Mouse (Mus musculus): ENCODE data around the gene Kcnc3. TPM values are rescaled to one million over a fixed set of nuclear protein-coding genes. Genes with fewer than 3 reads are reported as not detected.

Gene Kcnc3
- polyA plus RNA-seq, 1 experiment from 2014 or later: 0.97 TPM

DNA sequence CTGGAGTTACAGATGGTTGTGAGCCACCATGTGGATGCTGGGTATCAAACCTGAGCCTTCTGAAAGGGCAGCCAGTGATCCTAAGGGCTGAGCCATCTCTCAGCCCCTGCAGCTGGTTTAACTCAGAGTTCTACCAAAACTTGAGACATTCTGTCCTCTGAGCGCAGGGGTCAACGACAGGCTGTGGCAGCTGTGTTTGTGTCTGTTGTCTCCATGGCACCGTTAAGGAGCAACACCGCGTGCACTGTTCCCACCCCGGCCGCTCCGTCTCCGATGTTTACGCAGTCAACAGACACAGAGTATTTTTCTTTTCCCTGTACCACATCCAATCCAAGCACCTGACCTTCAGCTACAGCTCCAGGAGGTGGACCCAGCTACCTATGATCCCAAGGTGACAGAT is 57.3 kb downstream of the Kcnc3 start:
- no peaks in the 10 kb centered on the region for H3K9me3 ChIP-seq (ENCODE audit: low read depth, low read length)
- 26% methylated on average over 10 of the region's 10 CpGs for WGBS
- no peak overlapping the region for H3K27ac ChIP-seq (ENCODE audit: low read depth)
- H3K36me3 ChIP-seq (ENCODE audit: insufficient read depth): no peaks in the 10 kb centered on the region
- H3K4me3 ChIP-seq (ENCODE audit: low read depth, low read length): no peak overlapping the region
- ATAC-seq (ENCODE audit: insufficient read depth) (peak; percentile 47; the same call in 1 of the 2 replicates), DNase-seq (no peak)
- peaks cover 12% of the 10 kb centered on the region for H3K27me3 ChIP-seq (ENCODE audit: insufficient read depth, low read length)
- TF ChIP-seq CTCF (IDR thresholded peaks at IDR 0.05; ENCODE audit: low read depth): no peak
- H3K4me2 ChIP-seq: no peak overlapping the region
- H3K9ac ChIP-seq: no peak overlapping the region
- no peaks in the 10 kb centered on the region for H3K4me1 ChIP-seq (ENCODE audit: insufficient read depth)

DNA sequence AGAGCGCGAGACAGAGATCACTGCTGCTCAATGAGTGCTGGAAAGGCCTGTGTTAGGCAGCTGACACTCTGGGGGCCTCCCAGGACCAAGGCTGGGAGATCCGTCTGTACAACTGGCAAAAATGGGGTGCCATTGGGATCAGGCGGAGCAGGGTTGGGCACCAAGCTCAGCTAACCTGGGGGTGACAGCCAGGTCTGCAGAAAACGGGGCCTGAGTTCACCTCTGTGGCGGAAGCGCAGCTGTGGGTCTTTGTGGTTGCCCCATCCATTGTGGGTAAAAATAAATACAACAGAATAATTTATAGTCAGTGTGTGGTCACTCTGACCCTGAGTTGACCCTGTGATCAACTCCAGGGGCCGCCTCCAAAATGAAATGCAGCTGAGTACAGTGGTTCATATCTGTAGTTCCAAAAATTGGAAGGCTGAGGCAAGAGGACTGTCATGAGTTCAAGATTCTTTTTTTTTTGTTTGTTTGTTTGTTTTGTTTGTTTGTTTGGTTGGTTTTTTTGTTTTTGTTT is 58.7 kb downstream of the Kcnc3 start:
- DNase-seq: no peak
- Histone ChIP-seq H3K27me3 (ENCODE audit: insufficient read depth, low read length) (peaks cover 12% of the 10 kb centered on the region), H3K9me3 (ENCODE audit: low read depth, low read length) (no peaks in the 10 kb centered on the region), H3K9ac (no peak overlapping the region), H3K4me2 (no peak overlapping the region), H3K27ac (ENCODE audit: low read depth) (no peak overlapping the region), H3K4me3 (ENCODE audit: low read depth, low read length) (no peak overlapping the region), H3K4me1 (ENCODE audit: insufficient read depth) (no peaks in the 10 kb centered on the region), H3K36me3 (ENCODE audit: insufficient read depth) (no peaks in the 10 kb centered on the region)
- 56% methylated on average over 8 of the region's 8 CpGs for WGBS
- no peak for ATAC-seq (ENCODE audit: insufficient read depth)
- TF ChIP-seq CTCF (IDR thresholded peaks at IDR 0.05; ENCODE audit: low read depth): no peak

DNA sequence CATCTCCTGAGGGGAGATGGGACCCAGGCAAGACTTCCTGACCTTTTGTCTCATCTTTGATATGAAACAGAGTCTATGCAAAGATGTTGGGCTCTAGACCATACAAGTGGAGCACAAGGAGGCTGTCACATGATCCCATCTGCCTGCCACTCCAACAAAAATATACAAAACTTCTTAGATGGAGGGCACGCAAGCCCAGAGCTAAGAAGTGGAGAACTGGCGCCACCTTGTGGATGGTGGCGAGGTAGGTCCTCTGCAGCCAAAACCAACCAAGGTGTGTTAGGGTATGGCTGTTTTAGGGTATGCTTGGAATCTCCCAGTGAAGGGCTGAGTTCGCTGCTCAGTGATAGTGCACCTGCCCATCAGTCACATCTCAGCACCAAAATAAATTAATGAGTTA is 59.5 kb downstream of the Kcnc3 start:
- Histone ChIP-seq H3K9me3 (ENCODE audit: low read depth, low read length) (no peaks in the 10 kb centered on the region), H3K27ac (ENCODE audit: low read depth) (no peak overlapping the region), H3K9ac (no peak overlapping the region), H3K4me3 (ENCODE audit: low read depth, low read length) (no peak overlapping the region), H3K4me1 (ENCODE audit: insufficient read depth) (no peaks in the 10 kb centered on the region), H3K27me3 (ENCODE audit: insufficient read depth, low read length) (peaks cover 8% of the 10 kb centered on the region), H3K4me2 (no peak overlapping the region), H3K36me3 (ENCODE audit: insufficient read depth) (peaks cover 3% of the 10 kb centered on the region; the same call in 1 of the 2 replicates)
- ATAC-seq (ENCODE audit: insufficient read depth): no peak
- WGBS: 7% methylated on average over 4 of the region's 4 CpGs
- TF ChIP-seq CTCF (IDR thresholded peaks at IDR 0.05; ENCODE audit: low read depth): peak; percentile 85
- DNase-seq: peak; percentile 82

DNA sequence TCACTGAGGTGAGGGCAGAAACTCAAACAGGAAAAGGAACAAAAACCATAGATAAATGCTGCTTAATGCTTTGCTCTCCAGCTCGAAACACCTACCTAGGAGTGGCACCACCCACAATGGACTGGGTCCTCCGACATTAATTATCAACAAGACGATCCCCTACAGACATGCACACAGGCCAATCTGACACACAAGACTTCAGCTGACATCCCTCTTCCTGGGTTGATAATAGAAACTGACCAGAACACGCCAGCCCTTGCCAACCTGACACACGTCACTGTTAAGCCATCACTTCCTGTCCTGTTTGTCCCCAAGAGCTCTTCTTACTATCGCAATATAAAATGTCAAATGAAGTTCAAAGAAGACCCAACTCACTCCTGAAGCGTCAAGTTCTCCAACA is 61.0 kb downstream of the Kcnc3 start:
- Histone ChIP-seq H3K27ac (ENCODE audit: low read depth) (no peak overlapping the region), H3K27me3 (ENCODE audit: insufficient read depth, low read length) (no peaks in the 10 kb centered on the region), H3K9me3 (ENCODE audit: low read depth, low read length) (no peaks in the 10 kb centered on the region), H3K9ac (no peak overlapping the region), H3K4me1 (ENCODE audit: insufficient read depth) (no peaks in the 10 kb centered on the region), H3K36me3 (ENCODE audit: insufficient read depth) (peaks cover 3% of the 10 kb centered on the region; the same call in 1 of the 2 replicates), H3K4me2 (no peak overlapping the region), H3K4me3 (ENCODE audit: low read depth, low read length) (no peak overlapping the region)
- no peak for DNase-seq
- no peak for TF ChIP-seq CTCF (IDR thresholded peaks at IDR 0.05; ENCODE audit: low read depth)
- WGBS: 62% methylated on average over 7 of the region's 7 CpGs
- no peak for ATAC-seq (ENCODE audit: insufficient read depth)

DNA sequence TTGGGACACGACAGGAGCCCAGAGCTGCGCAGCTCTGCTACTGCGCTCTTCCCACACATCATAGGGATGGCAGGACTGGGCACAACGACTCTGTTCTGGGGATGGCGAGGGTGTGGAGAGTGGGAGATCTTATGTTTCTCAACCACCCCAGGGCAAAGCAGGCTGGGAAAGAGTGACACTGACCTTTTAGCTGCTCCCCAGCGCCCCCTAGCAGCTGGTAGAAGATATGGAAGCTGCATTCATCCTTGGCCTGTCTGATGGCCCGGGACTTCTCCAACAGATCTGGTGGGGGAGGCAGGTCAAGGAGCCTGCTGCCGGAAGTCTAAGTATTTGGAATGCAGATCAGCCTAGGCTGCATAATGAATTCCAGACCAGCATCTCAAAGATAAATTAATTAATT is 63.3 kb downstream of the Kcnc3 start:
- Histone ChIP-seq H3K27me3 (ENCODE audit: insufficient read depth, low read length) (no peaks in the 10 kb centered on the region), H3K36me3 (ENCODE audit: insufficient read depth) (peaks cover 3% of the 10 kb centered on the region; the same call in 1 of the 2 replicates), H3K27ac (ENCODE audit: low read depth) (no peak overlapping the region), H3K9me3 (ENCODE audit: low read depth, low read length) (no peaks in the 10 kb centered on the region), H3K4me1 (ENCODE audit: insufficient read depth) (no peaks in the 10 kb centered on the region), H3K4me3 (ENCODE audit: low read depth, low read length) (no peak overlapping the region), H3K4me2 (no peak overlapping the region), H3K9ac (no peak overlapping the region)
- peak; percentile 31; the same call in 1 of the 2 replicates for TF ChIP-seq CTCF (IDR thresholded peaks at IDR 0.05; ENCODE audit: low read depth)
- ATAC-seq (ENCODE audit: insufficient read depth): no peak
- no peak for DNase-seq
- 55% methylated on average over 8 of the region's 8 CpGs for WGBS

Other genes starting within 250 kb of the Kcnc3 start
- gene Syt3, start 206.6 kb upstream of the Kcnc3 start, polyA plus RNA-seq (2014; fragmentation: Nextera tagmentation; extraction: Ambion mirVana): 2.0 and 2.9 TPM in 2 replicates
- gene 1700008O03Rik, start 204.8 kb upstream of the Kcnc3 start, polyA plus RNA-seq (2014; fragmentation: Nextera tagmentation; extraction: Ambion mirVana): 0.71 and 1.2 TPM in 2 replicates
- 1.5 TPM in 2 replicates for gene Lrrc4b, start 161.6 kb upstream of the Kcnc3 start, polyA plus RNA-seq (2014; fragmentation: Nextera tagmentation; extraction: Ambion mirVana)
- gene Aspdh, start 125.3 kb upstream of the Kcnc3 start, polyA plus RNA-seq (2014; fragmentation: Nextera tagmentation; extraction: Ambion mirVana): 0.28 TPM in 1 of 2 replicates, not detected in the other
- 82.7 and 87.6 TPM in 2 replicates for gene Josd2, start 122.7 kb upstream of the Kcnc3 start, polyA plus RNA-seq (2014; fragmentation: Nextera tagmentation; extraction: Ambion mirVana)
- 122 and 133 TPM in 2 replicates for gene Emc10, start 94.1 kb upstream of the Kcnc3 start, polyA plus RNA-seq (2014; fragmentation: Nextera tagmentation; extraction: Ambion mirVana)
- 9.1 and 11.3 TPM in 2 replicates for gene Fam71e1, start 94.1 kb upstream of the Kcnc3 start, polyA plus RNA-seq (2014; fragmentation: Nextera tagmentation; extraction: Ambion mirVana)
- gene Mybpc2, start 66.0 kb upstream of the Kcnc3 start, polyA plus RNA-seq (2014; fragmentation: Nextera tagmentation; extraction: Ambion mirVana): 0.14 and 0.26 TPM in 2 replicates
- gene Spib, start 58.6 kb upstream of the Kcnc3 start, polyA plus RNA-seq (2014; fragmentation: Nextera tagmentation; extraction: Ambion mirVana): 0.07 and 0.18 TPM in 2 replicates
- 91.6 and 105 TPM in 2 replicates for gene Pold1, start 41.8 kb upstream of the Kcnc3 start, polyA plus RNA-seq (2014; fragmentation: Nextera tagmentation; extraction: Ambion mirVana)
- gene Nr1h2, start 36.7 kb upstream of the Kcnc3 start, polyA plus RNA-seq (2014; fragmentation: Nextera tagmentation; extraction: Ambion mirVana): 61.1 and 66.0 TPM in 2 replicates
- gene Napsa, start 18.3 kb upstream of the Kcnc3 start, polyA plus RNA-seq (2014; fragmentation: Nextera tagmentation; extraction: Ambion mirVana): 4.7 and 6.8 TPM in 2 replicates
- 33.6 and 37.3 TPM in 2 replicates for gene Myh14, start 80.2 kb downstream of the Kcnc3 start, polyA plus RNA-seq (2014; fragmentation: Nextera tagmentation; extraction: Ambion mirVana)
- gene Izumo2, start 118.1 kb downstream of the Kcnc3 start, polyA plus RNA-seq (2014; fragmentation: Nextera tagmentation; extraction: Ambion mirVana): not detected in 2 replicates
- gene Vrk3, start 157.7 kb downstream of the Kcnc3 start, polyA plus RNA-seq (2014; fragmentation: Nextera tagmentation; extraction: Ambion mirVana): 34.7 and 36.3 TPM in 2 replicates
- gene Zfp473, start 160.4 kb downstream of the Kcnc3 start, polyA plus RNA-seq (2014; fragmentation: Nextera tagmentation; extraction: Ambion mirVana): 0.92 and 2.3 TPM in 2 replicates
- gene Nup62, start 225.4 kb downstream of the Kcnc3 start, polyA plus RNA-seq (2014; fragmentation: Nextera tagmentation; extraction: Ambion mirVana): 65.8 and 68.9 TPM in 2 replicates
- 0.93 and 1.5 TPM in 2 replicates for gene Il4i1, start 225.7 kb downstream of the Kcnc3 start, polyA plus RNA-seq (2014; fragmentation: Nextera tagmentation; extraction: Ambion mirVana)
- gene Atf5, start 226.0 kb downstream of the Kcnc3 start, polyA plus RNA-seq (2014; fragmentation: Nextera tagmentation; extraction: Ambion mirVana): 3.1 TPM in 2 replicates

All from lung, embryonic 14.5 days (tissue).